Mouse (Mus musculus) heart, embryonic 11.5 days (tissue): ENCODE results near the gene Orc2. TPM values are rescaled to one million over a fixed set of nuclear protein-coding genes. Genes with fewer than 3 reads are reported as not detected.

ENCODE experiments used
- ATAC-seq: fragments of 200-750 bp; cut with Nextera tagmentation; replicated peaks from 2 replicates; pipeline ENCODE4 v1.8.0; 2017; ENCODE audit warnings: moderate library complexity; ENCODE audit not compliant: insufficient number of reproducible peaks, low FRiP score, low TSS enrichment
- H3K27ac ChIP-seq: fragments of 300-500 bp; sonication (generic); 2 replicates; pipeline ENCODE4 v1.5.1; 2014; ENCODE audit warnings: mild to moderate bottlenecking, low read depth, low read length
- H3K27me3 ChIP-seq: fragments of 300-500 bp; sonication (generic); 2 replicates; pipeline ENCODE4 v1.6.1; 2014; ENCODE audit warnings: mild to moderate bottlenecking, low read length, mixed read lengths; ENCODE audit not compliant: control insufficient read depth, insufficient read depth
- H3K36me3 ChIP-seq: fragments of 300-500 bp; sonication (generic); 2 replicates; pipeline ENCODE4 v1.6.1; 2014; ENCODE audit warnings: mild to moderate bottlenecking, low read length, moderate library complexity, mixed read lengths; ENCODE audit not compliant: control insufficient read depth, insufficient read depth
- H3K4me1 ChIP-seq: fragments of 300-500 bp; sonication (generic); 2 replicates; pipeline ENCODE4 v1.6.1; 2014; ENCODE audit warnings: low read length; ENCODE audit not compliant: control insufficient read depth, insufficient read depth
- H3K4me2 ChIP-seq: fragments of 300-500 bp; sonication (generic); 2 replicates; pipeline ENCODE4 v1.6.1; 2014; ENCODE audit warnings: mild to moderate bottlenecking, moderate library complexity
- H3K4me3 ChIP-seq: fragments of 300-500 bp; sonication (generic); 2 replicates; pipeline ENCODE4 v1.5.1; 2014; ENCODE audit warnings: low read depth, low read length
- H3K9ac ChIP-seq: fragments of 300-500 bp; sonication (generic); 2 replicates; pipeline ENCODE4 v1.6.1; 2014; ENCODE audit warnings: mild to moderate bottlenecking, low read depth, low read length, moderate library complexity
- H3K9me3 ChIP-seq: fragments of 300-500 bp; sonication (generic); replicated peaks from 2 replicates; pipeline ENCODE4 v1.6.1; 2016; ENCODE audit warnings: low read length; ENCODE audit not compliant: control insufficient read depth
- WGBS: fragments of 180-500 bp; shearing (Covaris S2); extraction: QIAGEN DNeasy Blood & Tissue Kit; methylation state at CpG from one replicate; pipeline ENCODE4 v1.1.7; 2014; ENCODE audit not compliant: insufficient replicate concordance; 5-methylcytosine and 5-hydroxymethylcytosine counted together
- polyA plus RNA-seq: library from polyadenylated mRNA; unstranded; fragments of >200 nt; fragmentation: Nextera tagmentation; extraction: Ambion mirVana; gene quantifications from 2 replicates; pipeline ENCODE4 v1.2.1, GENCODE M21; 2014

The Orc2 gene
- polyA plus RNA-seq, 1 experiment from 2014 or later = 26.7 TPM

- peaks cover 30% of the 10 kb centered on the region for H3K36me3 ChIP-seq
- H3K9me3 ChIP-seq = no peaks in the 10 kb centered on the region
- no peaks in the 10 kb centered on the region for H3K27me3 ChIP-seq
- H3K4me1 ChIP-seq = peaks cover 5% of the 10 kb centered on the region; the same call in 1 of the 2 replicates
- no peak overlapping the region for H3K4me3 ChIP-seq
- no peak overlapping the region for H3K4me2 ChIP-seq
- WGBS = 70% methylated on average over 7 of the region's 7 CpGs
- ATAC-seq = no peak
- no peak overlapping the region for H3K27ac ChIP-seq
- H3K9ac ChIP-seq = no peak overlapping the region
Measured at GRCm38 (mm10) chr1:58420961-58421360, 83.9 kb downstream of the Orc2 start.

DNA sequence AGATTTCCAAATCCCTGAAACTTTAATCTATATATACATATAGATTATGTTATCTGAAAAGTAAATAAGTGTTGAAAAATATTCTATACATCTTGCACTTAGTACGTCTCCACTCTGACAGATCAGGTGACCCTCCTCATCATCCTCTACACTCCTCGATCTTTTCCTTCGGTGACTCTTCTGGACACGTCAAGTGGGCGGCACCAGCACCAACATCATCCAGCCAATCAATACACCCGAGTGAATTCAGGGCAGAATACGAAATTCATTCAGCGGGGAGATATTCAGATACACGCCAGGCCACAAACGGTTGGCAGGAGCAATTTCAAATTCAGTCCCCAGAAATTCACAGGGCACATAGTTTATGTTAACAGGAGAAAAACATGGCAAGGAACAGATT, 84.9 kb downstream of the Orc2 start:
- WGBS = 86% methylated on average over 10 of the region's 10 CpGs
- Histone ChIP-seq H3K27ac (no peak overlapping the region), H3K9me3 (no peaks in the 10 kb centered on the region), H3K36me3 (peaks cover 37% of the 10 kb centered on the region), H3K4me1 (peaks cover 5% of the 10 kb centered on the region; the same call in 1 of the 2 replicates), H3K4me3 (no peak overlapping the region), H3K9ac (no peak overlapping the region), H3K27me3 (no peaks in the 10 kb centered on the region), H3K4me2 (no peak overlapping the region)
- no peak for ATAC-seq

DNA sequence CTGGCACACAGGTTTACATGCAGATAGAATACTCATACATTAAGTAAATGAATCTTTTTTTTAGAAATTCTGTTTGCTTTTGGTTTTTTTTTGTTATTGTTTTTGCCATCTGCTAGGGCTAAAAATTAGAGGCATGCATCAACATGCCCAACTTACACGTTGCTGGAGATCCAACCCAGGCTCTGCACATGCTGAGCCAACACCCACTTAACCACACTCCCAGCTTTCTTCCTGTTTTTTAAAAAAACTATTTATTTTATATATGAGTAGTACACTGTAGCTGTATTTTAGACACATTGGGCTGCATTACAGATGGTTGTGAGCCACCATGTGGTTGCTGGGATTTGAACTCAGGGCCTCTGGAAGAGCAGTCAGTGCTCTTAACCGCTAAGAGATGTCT, 88.9 kb downstream of the Orc2 start:
- WGBS = 90% methylated on average over 2 of the region's 2 CpGs
- H3K4me1 ChIP-seq = no peaks in the 10 kb centered on the region
- no peak overlapping the region for H3K27ac ChIP-seq
- no peak overlapping the region for H3K4me3 ChIP-seq
- peaks cover 61% of the 10 kb centered on the region for H3K36me3 ChIP-seq
- no peak overlapping the region for H3K4me2 ChIP-seq
- H3K9me3 ChIP-seq = no peaks in the 10 kb centered on the region
- ATAC-seq = no peak
- no peaks in the 10 kb centered on the region for H3K27me3 ChIP-seq
- H3K9ac ChIP-seq = no peak overlapping the region

- ATAC-seq = no peak
- peaks cover 63% of the 10 kb centered on the region for H3K36me3 ChIP-seq
Measured at GRCm38 (mm10) chr1:58415442-58415841, 89.5 kb downstream of the Orc2 start.

More at GRCm38 (mm10) chr1:58415442-58415841, 89.5 kb downstream of the Orc2 start:
- Histone ChIP-seq H3K9me3 (no peaks in the 10 kb centered on the region), H3K4me2 (no peak overlapping the region), H3K4me1 (no peaks in the 10 kb centered on the region), H3K27me3 (no peaks in the 10 kb centered on the region), H3K9ac (no peak overlapping the region), H3K4me3 (no peak overlapping the region), H3K27ac (no peak overlapping the region)
- 33% methylated on average over 1 of the region's 1 CpGs for WGBS

Other genes with a start within 250 kb of the Orc2 start
- not detected in 2 replicates for gene Aox2, start 226.8 kb downstream of the Orc2 start, polyA plus RNA-seq
- 274 and 298 TPM in 2 replicates for gene Bzw1, start 112.2 kb downstream of the Orc2 start, polyA plus RNA-seq
- 134 and 148 TPM in 2 replicates for gene Clk1, start 81.0 kb downstream of the Orc2 start, polyA plus RNA-seq
- 35.0 and 36.4 TPM in 2 replicates for gene Nif3l1, start 60.0 kb downstream of the Orc2 start, polyA plus RNA-seq
- gene Ppil3, start 59.6 kb downstream of the Orc2 start, polyA plus RNA-seq = 36.5 and 37.1 TPM in 2 replicates
- 5.2 and 6.4 TPM in 2 replicates for gene Fam126b, start 81.2 kb upstream of the Orc2 start, polyA plus RNA-seq
- 195 and 206 TPM in 2 replicates for gene Ndufb3, start 81.3 kb upstream of the Orc2 start, polyA plus RNA-seq
- not detected in 2 replicates for gene Als2cr12, start 190.9 kb upstream of the Orc2 start, polyA plus RNA-seq
- 26.7 and 32.6 TPM in 2 replicates for gene Cflar, start 206.4 kb upstream of the Orc2 start, polyA plus RNA-seq